Mouse (Mus musculus) liver, embryonic 16.5 days (tissue): ENCODE data around the gene Zswim8. TPM values are rescaled to one million over a fixed set of nuclear protein-coding genes. Genes with fewer than 3 reads are reported as not detected.
"Not testable (repeated sequence)": the region's sequence is repeated elsewhere in the genome, so short reads cannot be mapped to it uniquely, and the experiment has no call there.

Source experiments
- ATAC-seq: fragments of 200-750 bp; cut with Nextera tagmentation; 2 replicates; pipeline ENCODE4 v1.8.0; 2017; ENCODE audit warnings: low read depth, mild to moderate bottlenecking, moderate number of reproducible peaks, moderate library complexity
- H3K27ac ChIP-seq: fragments of 300-500 bp; sonication (generic); 2 replicates; pipeline ENCODE4 v1.5.1; 2014; ENCODE audit warnings: mild to moderate bottlenecking, low read length
- H3K27me3 ChIP-seq: fragments of 300-500 bp; sonication (generic); 2 replicates; pipeline ENCODE4 v1.6.1; 2014; ENCODE audit warnings: low read depth, low read length, mixed read lengths; ENCODE audit not compliant: control insufficient read depth, insufficient read depth
- H3K36me3 ChIP-seq: fragments of 300-500 bp; sonication (generic); 2 replicates; pipeline ENCODE4 v1.6.1; 2014; ENCODE audit warnings: mild to moderate bottlenecking; ENCODE audit not compliant: control insufficient read depth, insufficient read depth
- H3K4me1 ChIP-seq: fragments of 300-500 bp; sonication (generic); 2 replicates; pipeline ENCODE4 v1.6.1; 2014; ENCODE audit warnings: low read depth, low read length, mixed read lengths; ENCODE audit not compliant: control insufficient read depth
- H3K4me2 ChIP-seq: fragments of 300-500 bp; sonication (generic); 2 replicates; pipeline ENCODE4 v1.6.1; 2014; ENCODE audit warnings: low read depth, low read length, mixed read lengths
- H3K4me3 ChIP-seq: fragments of 300-500 bp; sonication (generic); 2 replicates; pipeline ENCODE4 v1.5.1; 2014; ENCODE audit warnings: low read depth, mild to moderate bottlenecking, low read length
- H3K9ac ChIP-seq: fragments of 300-500 bp; sonication (generic); 2 replicates; pipeline ENCODE4 v1.6.1; 2014; ENCODE audit warnings: low read depth, low read length
- H3K9me3 ChIP-seq: fragments of 300-500 bp; sonication (generic); replicated peaks from 2 replicates; pipeline ENCODE4 v1.6.1; 2016; ENCODE audit warnings: low read length; ENCODE audit not compliant: control insufficient read depth
- WGBS: fragments of 180-500 bp; shearing (Covaris S2); extraction: QIAGEN DNeasy Blood & Tissue Kit; methylation state at CpG from one replicate; pipeline ENCODE4 v1.1.7; 2014; ENCODE audit not compliant: insufficient replicate concordance; 5-methylcytosine and 5-hydroxymethylcytosine counted together
- polyA plus RNA-seq: library from polyadenylated mRNA; unstranded; fragments of >200 nt; fragmentation: Nextera tagmentation; extraction: Ambion mirVana; gene quantifications from 2 replicates; pipeline ENCODE4 v1.2.1, GENCODE M21; 2015

Zswim8 gene
- polyA plus RNA-seq, 1 experiment from 2014 or later = 6.3 TPM

GRCm38 (mm10) chr14:20698515-20698914, 8.8 kb upstream of the Zswim8 start:
- 36% methylated on average over 2 of the region's 2 CpGs for WGBS
- ATAC-seq = no peak
- Histone ChIP-seq H3K4me3 (no peak overlapping the region), H3K36me3 (peaks cover 3% of the 10 kb centered on the region), H3K4me1 (peaks cover 51% of the 10 kb centered on the region), H3K9ac (no peak overlapping the region), H3K4me2 (no peak overlapping the region), H3K27me3 (no peaks in the 10 kb centered on the region), H3K9me3 (no peaks in the 10 kb centered on the region), H3K27ac (0 out of 2 replicates have a peak overlapping the region, but pooled peaks have one; percentile 8)

GRCm38 (mm10) chr14:20700362-20700761, 7.0 kb upstream of the Zswim8 start:
- Histone ChIP-seq H3K4me1 (peaks cover 50% of the 10 kb centered on the region), H3K4me2 (no peak overlapping the region), H3K27ac (no peak overlapping the region), H3K4me3 (no peak overlapping the region), H3K9me3 (no peaks in the 10 kb centered on the region), H3K36me3 (no peaks in the 10 kb centered on the region), H3K9ac (no peak overlapping the region), H3K27me3 (no peaks in the 10 kb centered on the region)
- 81% methylated on average over 3 of the region's 3 CpGs for WGBS
- no peak for ATAC-seq

GRCm38 (mm10) chr14:20701554-20701953, 5.8 kb upstream of the Zswim8 start:
- WGBS = 68% methylated on average over 8 of the region's 8 CpGs
- peak overlapping the region; percentile 94 for H3K4me3 ChIP-seq

GRCm38 (mm10) chr14:20702096-20702740, 5.1 kb upstream of the Zswim8 start:
- Histone ChIP-seq H3K9ac (peak overlapping the region; percentile 89), H3K4me3 (peak overlapping the region; percentile 94), H3K27me3 (no peaks in the 10 kb centered on the region), H3K27ac (peak overlapping the region; percentile 95), H3K36me3 (no peaks in the 10 kb centered on the region), H3K9me3 (no peaks in the 10 kb centered on the region), H3K4me2 (peak overlapping the region; percentile 78), H3K4me1 (peaks cover 37% of the 10 kb centered on the region)
- ATAC-seq = peak; percentile 5; the same call in 1 of the 2 replicates
- WGBS = 9% methylated on average over 15 of the region's 15 CpGs

More at GRCm38 (mm10) chr14:20701554-20701953, 5.8 kb upstream of the Zswim8 start:
- H3K4me2 ChIP-seq = peak overlapping the region; percentile 78
- H3K9ac ChIP-seq = peak overlapping the region; percentile 16
- no peaks in the 10 kb centered on the region for H3K36me3 ChIP-seq
- no peak for ATAC-seq
- H3K4me1 ChIP-seq = peaks cover 43% of the 10 kb centered on the region
- no peaks in the 10 kb centered on the region for H3K9me3 ChIP-seq
- H3K27ac ChIP-seq = no peak overlapping the region
- H3K27me3 ChIP-seq = no peaks in the 10 kb centered on the region

- H3K27me3 ChIP-seq = no peaks in the 10 kb centered on the region
- peak within 1 kb of the TSS; percentile 89 for H3K9ac ChIP-seq
- no peaks in the 10 kb centered on the region for H3K36me3 ChIP-seq
- peak within 1 kb of the TSS; percentile 94 for H3K4me3 ChIP-seq
- H3K4me1 ChIP-seq = peaks cover 32% of the 10 kb centered on the region
- H3K9me3 ChIP-seq = no peaks in the 10 kb centered on the region
- WGBS = under 1% methylated on average over 61 of the region's 61 CpGs
- peak within 1 kb of the TSS; percentile 95 for H3K27ac ChIP-seq
- H3K4me2 ChIP-seq = peak within 1 kb of the TSS; percentile 78
- peak; percentile 81 for ATAC-seq
These were observed 4.5 kb upstream of the Zswim8 start, which contains the start of gene Chchd1 for GRCm38 (mm10) chr14:20702741-20703381. Gene Chchd1 (plus strand): TSS chr14:20703006.

- 9% methylated on average over 8 of the region's 8 CpGs for WGBS
- peak overlapping the region; percentile 78 for H3K4me2 ChIP-seq
- not testable (repeated sequence) for ATAC-seq, H3K9me3 ChIP-seq, H3K36me3 ChIP-seq, H3K27me3 ChIP-seq
- H3K27ac ChIP-seq = peak overlapping the region; percentile 95
- peak overlapping the region; percentile 94 for H3K4me3 ChIP-seq
- peaks cover 28% of the 10 kb centered on the region for H3K4me1 ChIP-seq
- H3K9ac ChIP-seq = peak overlapping the region; percentile 89
These were observed 3.9 kb upstream of the Zswim8 start for GRCm38 (mm10) chr14:20703461-20703860.

- Histone ChIP-seq H3K9me3 (no peaks in the 10 kb centered on the region), H3K36me3 (peaks cover 4% of the 10 kb centered on the region), H3K27ac (no peak overlapping the region; the same call in 1 of the 2 replicates), H3K4me3 (peak overlapping the region; percentile 87), H3K27me3 (no peaks in the 10 kb centered on the region), H3K4me1 (peaks cover 21% of the 10 kb centered on the region), H3K4me2 (peak overlapping the region; percentile 90), H3K9ac (peak overlapping the region; percentile 92)
- 19% methylated on average over 10 of the region's 10 CpGs for WGBS
- no peak for ATAC-seq
These were observed 887 bp downstream of the Zswim8 start for GRCm38 (mm10) chr14:20708239-20708638.

- no peak for ATAC-seq
- Histone ChIP-seq H3K27ac (no peak overlapping the region), H3K4me2 (no peak overlapping the region), H3K36me3 (peaks cover 24% of the 10 kb centered on the region), H3K4me3 (no peak overlapping the region), H3K4me1 (peaks cover 7% of the 10 kb centered on the region), H3K9me3 (no peaks in the 10 kb centered on the region), H3K27me3 (no peaks in the 10 kb centered on the region), H3K9ac (no peak overlapping the region)
- 63% methylated on average over 11 of the region's 11 CpGs for WGBS
These were observed 6.5 kb downstream of the Zswim8 start for GRCm38 (mm10) chr14:20713832-20714231.

GRCm38 (mm10) chr14:20718443-20718842, 11.1 kb downstream of the Zswim8 start:
- 78% methylated on average over 10 of the region's 10 CpGs for WGBS

More at GRCm38 (mm10) chr14:20718443-20718842, 11.1 kb downstream of the Zswim8 start:
- peaks cover 3% of the 10 kb centered on the region; the same call in 1 of the 2 replicates for H3K4me1 ChIP-seq
- H3K9ac ChIP-seq = no peak overlapping the region
- no peak overlapping the region for H3K4me3 ChIP-seq
- H3K9me3 ChIP-seq = no peaks in the 10 kb centered on the region
- peaks cover 41% of the 10 kb centered on the region for H3K36me3 ChIP-seq
- no peak overlapping the region for H3K4me2 ChIP-seq
- no peak overlapping the region for H3K27ac ChIP-seq
- no peaks in the 10 kb centered on the region for H3K27me3 ChIP-seq
- ATAC-seq = no peak
